Mouse (Mus musculus) G1E (cell line): ENCODE data around the gene Ift172. TPM values are rescaled to one million over a fixed set of nuclear protein-coding genes. Genes with fewer than 3 reads are reported as not detected.
A peak's percentile ranks its signal among the peaks of the same experiment; 100 is the strongest.

Source experiments
- ATAC-seq: 2 replicates; pipeline ENCODE4 v1.8.0; 2016; ENCODE audit warnings: mild to moderate bottlenecking; ENCODE audit not compliant: insufficient number of reproducible peaks, poor library complexity, low FRiP score, severe bottlenecking; ENCODE audit errors: extremely low read depth
- DNase-seq: peaks from one replicate; pipeline ENCODE4 v3.0.0; 2012; ENCODE audit warnings: low spot score
- H3K27me3 ChIP-seq: 2 replicates; pipeline ENCODE4 v1.6.1; 2012; ENCODE audit warnings: mild to moderate bottlenecking, low read length, inconsistent platforms; ENCODE audit not compliant: insufficient read depth
- H3K36me3 ChIP-seq: replicated peaks from 2 replicates; pipeline ENCODE3; 2012; ENCODE audit warnings: mild to moderate bottlenecking, inconsistent platforms
- H3K4me1 ChIP-seq: 2 replicates; pipeline ENCODE4 v1.6.1; 2012; ENCODE audit warnings: low read depth, low read length, inconsistent platforms, mixed read lengths; ENCODE audit not compliant: insufficient read depth
- H3K4me3 ChIP-seq: 2 replicates; pipeline ENCODE4 v1.5.1; 2012; ENCODE audit warnings: low read depth, mild to moderate bottlenecking, inconsistent platforms, low read length, moderate library complexity, mixed read lengths
- H3K9me3 ChIP-seq: replicated peaks from 2 replicates; pipeline ENCODE4 v1.6.1; 2012; ENCODE audit warnings: inconsistent platforms
- CTCF ChIP-seq: IDR thresholded peaks from 2 replicates; pipeline ENCODE4 v1.5.1; 2012; ENCODE audit warnings: low read depth, low read length, inconsistent platforms, mixed read lengths
- GATA1 ChIP-seq: IDR thresholded peaks from 2 replicates; pipeline ENCODE4 v1.6.1; 2012; ENCODE audit warnings: borderline replicate concordance, low read length, inconsistent platforms, mixed read lengths
- GATA2 ChIP-seq: IDR thresholded peaks from 2 replicates; pipeline ENCODE4 v1.6.1; 2012; ENCODE audit warnings: low read depth, low read length, inconsistent platforms, borderline replicate concordance
- POLR2AphosphoS5 ChIP-seq: IDR thresholded peaks from 2 replicates; pipeline ENCODE4 v1.6.1; 2012; ENCODE audit warnings: low read depth, low read length, inconsistent platforms; ENCODE audit not compliant: insufficient replicate concordance
- TAL1 ChIP-seq: conservative IDR thresholded peaks from 2 replicates; pipeline ENCODE4 v1.6.1; 2012; ENCODE audit warnings: low read depth, low read length, inconsistent platforms, mixed read lengths
- polyA plus RNA-seq: library from polyadenylated mRNA; stranded (reverse); fragments of >175 nt; gene quantifications from 2 replicates; pipeline ENCODE4 v1.2.3, GENCODE M21; 2012
- total RNA-seq, 2 experiments: library from RNA; stranded (forward) in 1 of 2; stranded (reverse) in 1 of 2; fragments of 200-1000 nt in 1 of 2; fragments of >200 nt in 1 of 2; fragmentation: Nextera tagmentation in 1 of 2; gene quantifications; 2 replicates each; pipeline ENCODE4 v1.2.3; 2014 to 2017

Gene Ift172
- total and polyA plus RNA-seq, 3 experiments = 21.5 to 37.8 (median 24.3) TPM

- DNase-seq (no peak), ATAC-seq (no peak)
- Histone ChIP-seq H3K4me3 (no peak overlapping the region; the same call in 1 of the 2 replicates), H3K4me1 (peaks cover 14% of the 10 kb centered on the region), H3K36me3 (peaks cover 37% of the 10 kb centered on the region), H3K27me3 (peaks cover 2% of the 10 kb centered on the region; the same call in 1 of the 2 replicates), H3K9me3 (no peaks in the 10 kb centered on the region)
- no peak for TF ChIP-seq GATA2
- TF ChIP-seq TAL1 = no peak
- TF ChIP-seq GATA1 = no peak
- TF ChIP-seq POLR2AphosphoS5 = no peak
- no peak for TF ChIP-seq CTCF
These were observed 48.7 kb downstream of the Ift172 start for GRCm38 (mm10) chr5:31242191-31242590.

DNA sequence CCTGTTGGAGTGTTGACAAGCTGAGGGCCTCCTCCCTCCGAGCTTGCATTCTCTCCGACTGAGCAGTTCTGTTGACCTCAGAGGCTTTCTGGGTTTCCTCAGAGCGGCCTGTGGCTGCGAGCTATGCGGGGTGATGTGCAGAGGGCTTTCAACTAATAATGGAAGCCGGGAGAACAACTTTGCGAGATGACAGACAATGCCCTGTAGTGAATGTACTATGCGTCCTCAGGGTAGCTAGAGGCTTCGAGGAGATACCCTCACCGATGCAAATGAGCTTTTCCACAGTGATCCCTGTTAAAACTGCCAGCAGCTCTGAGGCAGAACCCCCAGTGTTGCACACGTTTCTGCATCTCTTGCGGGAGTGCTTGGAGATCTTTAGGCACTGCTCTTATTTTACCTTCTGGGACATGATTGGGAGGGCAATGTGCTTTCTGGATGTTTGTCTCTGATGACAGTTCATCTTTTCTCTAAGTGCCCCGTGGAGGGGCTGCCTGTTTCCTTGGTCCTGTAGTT lies 49.3 kb downstream of the Ift172 start:
- Histone ChIP-seq H3K9me3 (no peaks in the 10 kb centered on the region), H3K27me3 (peaks cover 3% of the 10 kb centered on the region; the same call in 1 of the 2 replicates), H3K36me3 (peaks cover 31% of the 10 kb centered on the region), H3K4me3 (peak overlapping the region; percentile 92), H3K4me1 (peaks cover 14% of the 10 kb centered on the region)
- TF ChIP-seq POLR2AphosphoS5 = no peak
- no peak for ATAC-seq
- no peak for DNase-seq

GRCm38 (mm10) chr5:31240637-31241521 lies 50.0 kb downstream of the Ift172 start, which contains the start of the genes Nrbp1 and Gm9970:
Gene Nrbp1 (plus strand): TSS chr5:31240864.
Gene Gm9970 (minus strand): TSS chr5:31241232.
- no peak for TF ChIP-seq CTCF
- no peak for TF ChIP-seq POLR2AphosphoS5
- no peak for TF ChIP-seq GATA2
- TF ChIP-seq GATA1 = no peak
- DNase-seq (peak; percentile 96), ATAC-seq (peak; percentile 95)
- peaks cover 3% of the 10 kb centered on the region; the same call in 1 of the 2 replicates for H3K27me3 ChIP-seq
- no peaks in the 10 kb centered on the region for H3K9me3 ChIP-seq
- peak within 1 kb of the TSS; percentile 92 for H3K4me3 ChIP-seq
- H3K4me1 ChIP-seq = peaks cover 14% of the 10 kb centered on the region
- H3K36me3 ChIP-seq = peaks cover 24% of the 10 kb centered on the region

- no peak for TF ChIP-seq GATA1
- no peak for TF ChIP-seq POLR2AphosphoS5
- TF ChIP-seq CTCF = no peak
- TF ChIP-seq TAL1 = no peak
- TF ChIP-seq GATA2 = no peak
- H3K36me3 ChIP-seq = no peaks in the 10 kb centered on the region
- DNase-seq (no peak), ATAC-seq (no peak)
- no peaks in the 10 kb centered on the region for H3K9me3 ChIP-seq
- no peak overlapping the region for H3K4me3 ChIP-seq
- peaks cover 9% of the 10 kb centered on the region; the same call in 1 of the 2 replicates for H3K4me1 ChIP-seq
- H3K27me3 ChIP-seq = peaks cover 4% of the 10 kb centered on the region; the same call in 1 of the 2 replicates
These were observed 64.3 kb downstream of the Ift172 start for GRCm38 (mm10) chr5:31226641-31227040.

GRCm38 (mm10) chr5:31222696-31223095 lies 68.2 kb downstream of the Ift172 start:
- no peak for ATAC-seq
- TF ChIP-seq POLR2AphosphoS5 = no peak
- no peak for TF ChIP-seq TAL1
- no peak for TF ChIP-seq CTCF
- TF ChIP-seq GATA2 = no peak
- TF ChIP-seq GATA1 = no peak

GRCm38 (mm10) chr5:31221304-31221945 lies 69.5 kb downstream of the Ift172 start:
- peak; percentile 51 for DNase-seq
- H3K9me3 ChIP-seq = no peaks in the 10 kb centered on the region
- ATAC-seq = 0 out of 2 replicates have a peak, but pooled peaks have one; percentile 47
- peak overlapping the region; percentile 99 for H3K4me3 ChIP-seq
- peaks cover 4% of the 10 kb centered on the region for H3K36me3 ChIP-seq
- TF ChIP-seq GATA2 = no peak
- TF ChIP-seq POLR2AphosphoS5 = no peak
- TF ChIP-seq TAL1 = no peak
- no peak for TF ChIP-seq GATA1
- peak; percentile 4; the same call in 1 of the 2 replicates for TF ChIP-seq CTCF
- H3K27me3 ChIP-seq = no peaks in the 10 kb centered on the region
- H3K4me1 ChIP-seq = peaks cover 21% of the 10 kb centered on the region

More at GRCm38 (mm10) chr5:31222696-31223095, 68.2 kb downstream of the Ift172 start:
- peaks cover 16% of the 10 kb centered on the region for H3K4me1 ChIP-seq
- DNase-seq = no peak
- H3K36me3 ChIP-seq = no peaks in the 10 kb centered on the region
- no peaks in the 10 kb centered on the region for H3K9me3 ChIP-seq
- no peak overlapping the region for H3K4me3 ChIP-seq
- no peaks in the 10 kb centered on the region for H3K27me3 ChIP-seq
